Mouse (Mus musculus): ENCODE data around the gene Ssh1. TPM values are rescaled to one million over a fixed set of nuclear protein-coding genes. Genes with fewer than 3 reads are reported as not detected.

The Ssh1 gene
- polyA plus RNA-seq, 1 experiment = 16.4 TPM

- Histone ChIP-seq H3K27me3 (ENCODE audit: control insufficient read depth, insufficient read depth, low read length) (no peaks in the 10 kb centered on the region), H3K27ac (ENCODE audit: insufficient read depth, low read length) (no peak overlapping the region; the same call in 1 of the 2 replicates), H3K4me1 (ENCODE audit: control insufficient read depth, insufficient read depth, insufficient read length) (no peaks in the 10 kb centered on the region; the same call in 1 of the 2 replicates), H3K4me3 (ENCODE audit: extremely low read depth, insufficient read depth, insufficient read length) (no peak overlapping the region), H3K36me3 (ENCODE audit: control insufficient read depth, insufficient read depth, low read length) (no peaks in the 10 kb centered on the region)
- WGBS = 10% methylated on average over 9 of the region's 9 CpGs
- DNase-seq (ENCODE audit: low read depth in 1 of 2, low spot score in 2 of 2) = no peak
- no peak for TF ChIP-seq POLR2A (IDR thresholded peaks at IDR 0.05; ENCODE audit: low read depth, low read length)
- no peak for TF ChIP-seq CTCF (IDR thresholded peaks at IDR 0.05; ENCODE audit: extremely low read depth, insufficient read depth, insufficient read length, insufficient replicate concordance)
Observed at GRCm38 (mm10) chr5:113918654-113919053, 75.0 kb downstream of the Ssh1 start.

GRCm38 (mm10) chr5:113910705-113911104 lies 83.0 kb downstream of the Ssh1 start:
- DNase-seq (ENCODE audit: low read depth in 1 of 2, low spot score in 2 of 2) = no peak
- H3K36me3 ChIP-seq (ENCODE audit: control insufficient read depth, insufficient read depth, low read length) = no peaks in the 10 kb centered on the region
- H3K27me3 ChIP-seq (ENCODE audit: control insufficient read depth, insufficient read depth, low read length) = no peaks in the 10 kb centered on the region
- WGBS = 91% methylated on average over 6 of the region's 6 CpGs
- no peak overlapping the region for H3K27ac ChIP-seq (ENCODE audit: insufficient read depth, low read length)
- H3K4me1 ChIP-seq (ENCODE audit: control insufficient read depth, insufficient read depth, insufficient read length) = peaks cover 2% of the 10 kb centered on the region; the same call in 1 of the 2 replicates
- H3K4me3 ChIP-seq (ENCODE audit: extremely low read depth, insufficient read depth, insufficient read length) = no peak overlapping the region
- TF ChIP-seq CTCF (IDR thresholded peaks at IDR 0.05; ENCODE audit: extremely low read depth, insufficient read depth, insufficient read length, insufficient replicate concordance) (no peak), POLR2A (IDR thresholded peaks at IDR 0.05; ENCODE audit: low read depth, low read length) (no peak)

- no peak overlapping the region for H3K27ac ChIP-seq (ENCODE audit: insufficient read depth, low read length)
- 30% methylated on average over 10 of the region's 10 CpGs for WGBS
Observed at GRCm38 (mm10) chr5:113910065-113910701, 83.5 kb downstream of the Ssh1 start.

GRCm38 (mm10) chr5:113908592-113909441 lies 84.9 kb downstream of the Ssh1 start, which contains the start of gene Coro1c:
Gene Coro1c, minus strand, starts transcription at chr5:113908758.
- peaks cover 2% of the 10 kb centered on the region; the same call in 1 of the 2 replicates for H3K4me1 ChIP-seq (ENCODE audit: control insufficient read depth, insufficient read depth, insufficient read length)
- peak; percentile 95 to 99 for DNase-seq (ENCODE audit: low read depth in 1 of 2, low spot score in 2 of 2)
- TF ChIP-seq POLR2A (IDR thresholded peaks at IDR 0.05; ENCODE audit: low read depth, low read length) (peak; percentile 53; the same call in 1 of the 2 replicates), CTCF (IDR thresholded peaks at IDR 0.05; ENCODE audit: extremely low read depth, insufficient read depth, insufficient read length, insufficient replicate concordance) (peak; percentile 94)
- H3K4me3 ChIP-seq (ENCODE audit: extremely low read depth, insufficient read depth, insufficient read length) = peak within 1 kb of the TSS; percentile 70
- H3K36me3 ChIP-seq (ENCODE audit: control insufficient read depth, insufficient read depth, low read length) = no peaks in the 10 kb centered on the region
- H3K27ac ChIP-seq (ENCODE audit: insufficient read depth, low read length) = peak within 1 kb of the TSS; percentile 77
- under 1% methylated on average over 67 of the region's 68 CpGs for WGBS
- H3K27me3 ChIP-seq (ENCODE audit: control insufficient read depth, insufficient read depth, low read length) = no peaks in the 10 kb centered on the region

More at GRCm38 (mm10) chr5:113910065-113910701, 83.5 kb downstream of the Ssh1 start:
- H3K4me1 ChIP-seq (ENCODE audit: control insufficient read depth, insufficient read depth, insufficient read length) = peaks cover 2% of the 10 kb centered on the region; the same call in 1 of the 2 replicates
- no peak for DNase-seq (ENCODE audit: low read depth in 1 of 2, low spot score in 2 of 2)
- no peaks in the 10 kb centered on the region for H3K27me3 ChIP-seq (ENCODE audit: control insufficient read depth, insufficient read depth, low read length)
- no peak for TF ChIP-seq CTCF (IDR thresholded peaks at IDR 0.05; ENCODE audit: extremely low read depth, insufficient read depth, insufficient read length, insufficient replicate concordance)
- TF ChIP-seq POLR2A (IDR thresholded peaks at IDR 0.05; ENCODE audit: low read depth, low read length) = no peak
- no peak overlapping the region for H3K4me3 ChIP-seq (ENCODE audit: extremely low read depth, insufficient read depth, insufficient read length)
- no peaks in the 10 kb centered on the region for H3K36me3 ChIP-seq (ENCODE audit: control insufficient read depth, insufficient read depth, low read length)

- H3K4me3 ChIP-seq (ENCODE audit: extremely low read depth, insufficient read depth, insufficient read length) = peak overlapping the region; percentile 70
- 1% methylated on average over 68 of the region's 69 CpGs for WGBS
- H3K27ac ChIP-seq (ENCODE audit: insufficient read depth, low read length) = peak overlapping the region; percentile 77
- no peak for TF ChIP-seq CTCF (IDR thresholded peaks at IDR 0.05; ENCODE audit: extremely low read depth, insufficient read depth, insufficient read length, insufficient replicate concordance)
- TF ChIP-seq POLR2A (IDR thresholded peaks at IDR 0.05; ENCODE audit: low read depth, low read length) = no peak
- DNase-seq (ENCODE audit: low read depth in 1 of 2, low spot score in 2 of 2) = peak; percentile 48 to 71
- no peaks in the 10 kb centered on the region for H3K27me3 ChIP-seq (ENCODE audit: control insufficient read depth, insufficient read depth, low read length)
- H3K4me1 ChIP-seq (ENCODE audit: control insufficient read depth, insufficient read depth, insufficient read length) = peaks cover 4% of the 10 kb centered on the region; the same call in 1 of the 2 replicates
- H3K36me3 ChIP-seq (ENCODE audit: control insufficient read depth, insufficient read depth, low read length) = no peaks in the 10 kb centered on the region
Observed at GRCm38 (mm10) chr5:113907786-113908567, 85.7 kb downstream of the Ssh1 start.

Measured in spleen, adult 2 months (tissue).